Mouse (Mus musculus) hindbrain, embryonic 15.5 days (tissue): ENCODE data around the gene Ttyh2. TPM values are rescaled to one million over a fixed set of nuclear protein-coding genes. Genes with fewer than 3 reads are reported as not detected.
A peak's percentile ranks its signal among the peaks of the same experiment; 100 is the strongest.

Source experiments
- ATAC-seq: fragments of 200-750 bp; cut with Nextera tagmentation; 2 replicates; pipeline ENCODE4 v1.8.0; 2017; ENCODE audit warnings: low read depth, moderate number of reproducible peaks, moderate TSS enrichment; ENCODE audit not compliant: low FRiP score
- H3K27ac ChIP-seq: fragments of 300-500 bp; sonication (generic); replicated peaks from 2 replicates; pipeline ENCODE4 v1.5.1; 2015; ENCODE audit warnings: mild to moderate bottlenecking, inconsistent platforms
- H3K27me3 ChIP-seq: fragments of 300-500 bp; sonication (generic); 2 replicates; pipeline ENCODE4 v1.6.1; 2015; ENCODE audit warnings: control low read depth, inconsistent platforms
- H3K36me3 ChIP-seq: fragments of 300-500 bp; sonication (generic); 2 replicates; pipeline ENCODE4 v1.6.1; 2015; ENCODE audit warnings: control low read depth, inconsistent platforms
- H3K4me1 ChIP-seq: fragments of 300-500 bp; sonication (generic); replicated peaks from 2 replicates; pipeline ENCODE4 v1.6.1; 2015; ENCODE audit warnings: control low read depth, inconsistent platforms
- H3K4me2 ChIP-seq: fragments of 300-500 bp; sonication (generic); 2 replicates; pipeline ENCODE4 v1.6.1; 2015; ENCODE audit warnings: moderate library complexity, mild to moderate bottlenecking, inconsistent platforms
- H3K4me3 ChIP-seq: fragments of 300-500 bp; sonication (generic); 2 replicates; pipeline ENCODE4 v1.5.1; 2015; ENCODE audit warnings: mild to moderate bottlenecking, inconsistent platforms
- H3K9ac ChIP-seq: fragments of 300-500 bp; sonication (generic); 2 replicates; pipeline ENCODE4 v1.6.1; 2015; ENCODE audit warnings: inconsistent platforms
- H3K9me3 ChIP-seq: fragments of 300-500 bp; sonication (generic); 2 replicates; pipeline ENCODE4 v1.6.1; 2016; ENCODE audit warnings: control low read depth, inconsistent platforms
- WGBS: fragments of 180-500 bp; shearing (Covaris S2); methylation state at CpG from one replicate; pipeline ENCODE4 v1.1.7; 2015; 5-methylcytosine and 5-hydroxymethylcytosine counted together
- polyA plus RNA-seq: library from polyadenylated mRNA; unstranded; fragments of >200 nt; fragmentation: Nextera tagmentation; extraction: Ambion mirVana; gene quantifications from 2 replicates; pipeline ENCODE4 v1.2.1, GENCODE M21; 2015

The Ttyh2 gene
- polyA plus RNA-seq, 1 experiment from 2014 or later = 35.1 TPM

GRCm38 (mm10) chr11:114699511-114699910, 24.3 kb downstream of the Ttyh2 start:
- no peaks in the 10 kb centered on the region for H3K27me3 ChIP-seq
- H3K9me3 ChIP-seq = no peaks in the 10 kb centered on the region
- WGBS = 91% methylated on average over 12 of the region's 12 CpGs
- peaks cover 15% of the 10 kb centered on the region for H3K4me1 ChIP-seq
- no peak overlapping the region for H3K4me3 ChIP-seq
- H3K9ac ChIP-seq = no peak overlapping the region
- H3K27ac ChIP-seq = no peak overlapping the region
- ATAC-seq = no peak
- H3K4me2 ChIP-seq = no peak overlapping the region
- no peaks in the 10 kb centered on the region for H3K36me3 ChIP-seq

DNA sequence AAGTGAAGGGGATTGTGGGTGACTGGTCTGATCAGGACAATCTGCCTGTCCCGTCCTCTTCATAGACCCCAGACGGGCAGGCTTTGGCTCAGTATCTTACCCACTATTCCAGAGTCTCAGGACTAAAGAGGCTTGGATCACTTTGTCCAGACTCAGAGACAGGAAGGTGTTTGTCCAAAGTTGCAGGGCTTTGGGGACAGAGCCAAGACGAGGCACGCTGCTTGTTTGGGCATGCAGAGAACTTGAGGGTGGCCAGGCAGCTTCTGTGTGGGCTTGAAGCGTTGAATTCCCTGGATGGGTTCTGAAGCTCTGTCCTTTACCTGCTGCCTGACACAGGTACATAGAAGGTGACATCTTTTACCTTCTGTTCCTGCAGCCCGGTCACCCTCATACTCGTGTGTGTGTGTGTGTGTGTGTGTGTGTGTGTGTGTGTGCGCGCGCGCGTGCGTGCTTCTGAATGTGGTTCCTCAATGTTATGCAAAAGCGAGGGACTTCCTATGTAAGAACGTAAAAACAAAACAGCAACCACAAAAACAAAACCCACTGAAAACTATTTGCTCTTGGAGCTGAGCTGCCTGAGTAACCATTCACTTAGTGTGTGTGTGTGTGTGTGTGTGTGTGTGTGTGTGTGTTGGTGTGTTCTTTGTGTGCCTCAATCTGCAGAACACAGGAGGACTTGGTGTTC, 27.2 kb downstream of the Ttyh2 start:
- WGBS = 87% methylated on average over 15 of the region's 15 CpGs
- peaks cover 19% of the 10 kb centered on the region for H3K4me1 ChIP-seq
- H3K36me3 ChIP-seq = no peaks in the 10 kb centered on the region
- H3K9ac ChIP-seq = no peak overlapping the region
- no peak for ATAC-seq
- no peak overlapping the region for H3K27ac ChIP-seq
- H3K27me3 ChIP-seq = no peaks in the 10 kb centered on the region
- H3K4me2 ChIP-seq = no peak overlapping the region
- no peak overlapping the region for H3K4me3 ChIP-seq
- no peaks in the 10 kb centered on the region for H3K9me3 ChIP-seq

GRCm38 (mm10) chr11:114702996-114703361, 27.7 kb downstream of the Ttyh2 start:
- Histone ChIP-seq H3K9ac (no peak overlapping the region), H3K36me3 (no peaks in the 10 kb centered on the region), H3K4me2 (no peak overlapping the region), H3K27ac (no peak overlapping the region), H3K4me1 (peaks cover 19% of the 10 kb centered on the region), H3K9me3 (no peaks in the 10 kb centered on the region), H3K27me3 (no peaks in the 10 kb centered on the region), H3K4me3 (no peak overlapping the region)
- ATAC-seq = no peak
- 80% methylated on average over 6 of the region's 6 CpGs for WGBS

- Histone ChIP-seq H3K4me3 (no peak overlapping the region), H3K4me2 (peak overlapping the region; percentile 19; the same call in 1 of the 2 replicates), H3K27ac (peak overlapping the region; percentile 64), H3K4me1 (peaks cover 19% of the 10 kb centered on the region), H3K9ac (no peak overlapping the region), H3K9me3 (no peaks in the 10 kb centered on the region), H3K36me3 (no peaks in the 10 kb centered on the region), H3K27me3 (no peaks in the 10 kb centered on the region)
- peak; percentile 92 for ATAC-seq
- 29% methylated on average over 22 of the region's 22 CpGs for WGBS
These were observed 29.1 kb downstream of the Ttyh2 start for GRCm38 (mm10) chr11:114704071-114704913.

- no peak for ATAC-seq
- no peaks in the 10 kb centered on the region for H3K27me3 ChIP-seq
- H3K4me1 ChIP-seq = peaks cover 19% of the 10 kb centered on the region
- H3K4me2 ChIP-seq = no peak overlapping the region
- no peaks in the 10 kb centered on the region for H3K36me3 ChIP-seq
- H3K4me3 ChIP-seq = no peak overlapping the region
- 88% methylated on average over 5 of the region's 5 CpGs for WGBS
- no peaks in the 10 kb centered on the region for H3K9me3 ChIP-seq
- H3K9ac ChIP-seq = no peak overlapping the region
- no peak overlapping the region for H3K27ac ChIP-seq
These were observed 31.1 kb downstream of the Ttyh2 start for GRCm38 (mm10) chr11:114706358-114706757.

DNA sequence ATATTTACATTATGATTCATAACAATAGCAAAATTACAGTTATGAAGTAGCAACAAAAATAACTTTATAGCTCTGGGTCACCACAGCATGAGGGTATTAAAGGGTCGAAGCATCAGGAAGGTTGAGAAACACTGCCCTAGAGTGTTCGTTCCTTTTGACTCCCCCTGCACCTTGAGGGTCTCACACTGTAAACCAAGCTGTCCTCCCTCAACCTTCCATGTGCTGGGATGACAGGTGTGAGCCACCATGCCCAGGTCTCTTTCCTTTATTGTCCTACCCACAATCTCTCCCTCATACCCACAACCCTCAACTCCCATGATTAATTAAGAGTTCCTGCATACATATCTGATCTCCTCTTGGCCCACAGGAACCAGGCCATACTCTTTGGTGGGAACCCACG, 36.2 kb downstream of the Ttyh2 start:
- H3K4me1 ChIP-seq = peaks cover 8% of the 10 kb centered on the region; the same call in 1 of the 2 replicates
- no peaks in the 10 kb centered on the region for H3K9me3 ChIP-seq
- no peak overlapping the region for H3K9ac ChIP-seq
- H3K36me3 ChIP-seq = no peaks in the 10 kb centered on the region
- no peak for ATAC-seq
- no peak overlapping the region for H3K4me2 ChIP-seq
- no peaks in the 10 kb centered on the region for H3K27me3 ChIP-seq
- H3K4me3 ChIP-seq = no peak overlapping the region
- H3K27ac ChIP-seq = no peak overlapping the region
- WGBS = 81% methylated on average over 3 of the region's 3 CpGs

- ATAC-seq = peak; percentile 63; the same call in 1 of the 2 replicates
- H3K4me3 ChIP-seq = no peak overlapping the region
- peaks cover 8% of the 10 kb centered on the region; the same call in 1 of the 2 replicates for H3K4me1 ChIP-seq
- H3K9ac ChIP-seq = no peak overlapping the region
- WGBS = 57% methylated on average over 12 of the region's 12 CpGs
- H3K36me3 ChIP-seq = no peaks in the 10 kb centered on the region
- no peaks in the 10 kb centered on the region for H3K9me3 ChIP-seq
- H3K27ac ChIP-seq = no peak overlapping the region
- no peaks in the 10 kb centered on the region for H3K27me3 ChIP-seq
- H3K4me2 ChIP-seq = no peak overlapping the region
These were observed 36.6 kb downstream of the Ttyh2 start for GRCm38 (mm10) chr11:114711861-114712260.

GRCm38 (mm10) chr11:114714526-114714925, 39.3 kb downstream of the Ttyh2 start:
- Histone ChIP-seq H3K4me1 (peaks cover 8% of the 10 kb centered on the region; the same call in 1 of the 2 replicates), H3K27me3 (no peaks in the 10 kb centered on the region), H3K4me3 (no peak overlapping the region), H3K9me3 (no peaks in the 10 kb centered on the region), H3K27ac (no peak overlapping the region), H3K9ac (no peak overlapping the region), H3K36me3 (no peaks in the 10 kb centered on the region), H3K4me2 (no peak overlapping the region)
- WGBS = 84% methylated on average over 6 of the region's 6 CpGs
- ATAC-seq = no peak

- Histone ChIP-seq H3K4me3 (no peak overlapping the region), H3K4me2 (no peak overlapping the region), H3K36me3 (no peaks in the 10 kb centered on the region), H3K9me3 (no peaks in the 10 kb centered on the region), H3K27ac (no peak overlapping the region), H3K9ac (no peak overlapping the region), H3K4me1 (peaks cover 8% of the 10 kb centered on the region; the same call in 1 of the 2 replicates), H3K27me3 (no peaks in the 10 kb centered on the region)
- 61% methylated on average over 7 of the region's 7 CpGs for WGBS
- no peak for ATAC-seq
These were observed 40.3 kb downstream of the Ttyh2 start for GRCm38 (mm10) chr11:114715531-114715930.

- H3K36me3 ChIP-seq = no peaks in the 10 kb centered on the region
- no peak overlapping the region for H3K9ac ChIP-seq
- no peaks in the 10 kb centered on the region for H3K27me3 ChIP-seq
- H3K9me3 ChIP-seq = no peaks in the 10 kb centered on the region
- no peak overlapping the region for H3K27ac ChIP-seq
- H3K4me1 ChIP-seq = 0 out of 2 replicates have a peak, but pooled peaks cover under 1% of the 10 kb centered on the region
- H3K4me2 ChIP-seq = no peak overlapping the region
- 90% methylated on average over 10 of the region's 10 CpGs for WGBS
- no peak for ATAC-seq
- no peak overlapping the region for H3K4me3 ChIP-seq
These were observed 45.3 kb downstream of the Ttyh2 start for GRCm38 (mm10) chr11:114720535-114720934.

- Histone ChIP-seq H3K9ac (no peak overlapping the region), H3K27ac (no peak overlapping the region), H3K4me3 (no peak overlapping the region), H3K27me3 (no peaks in the 10 kb centered on the region), H3K9me3 (no peaks in the 10 kb centered on the region), H3K36me3 (no peaks in the 10 kb centered on the region), H3K4me1 (peaks cover 8% of the 10 kb centered on the region), H3K4me2 (no peak overlapping the region)
- ATAC-seq = no peak
- WGBS = 87% methylated on average over 8 of the region's 8 CpGs
These were observed 47.2 kb downstream of the Ttyh2 start for GRCm38 (mm10) chr11:114722438-114722837.

- no peak for ATAC-seq
- H3K4me2 ChIP-seq = no peak overlapping the region
- no peaks in the 10 kb centered on the region for H3K36me3 ChIP-seq
- 77% methylated on average over 13 of the region's 13 CpGs for WGBS
- H3K9ac ChIP-seq = no peak overlapping the region
- H3K4me1 ChIP-seq = peaks cover 14% of the 10 kb centered on the region
- no peak overlapping the region for H3K27ac ChIP-seq
- no peak overlapping the region for H3K4me3 ChIP-seq
- H3K9me3 ChIP-seq = no peaks in the 10 kb centered on the region
- no peaks in the 10 kb centered on the region for H3K27me3 ChIP-seq
These were observed 47.8 kb downstream of the Ttyh2 start for GRCm38 (mm10) chr11:114723030-114723429.
